Mouse (Mus musculus): ENCODE data around the gene Marco. TPM values are rescaled to one million over a fixed set of nuclear protein-coding genes. Genes with fewer than 3 reads are reported as not detected.

Marco gene
- total RNA-seq, 2 experiments from 2014 or later, result not detected

DNA sequence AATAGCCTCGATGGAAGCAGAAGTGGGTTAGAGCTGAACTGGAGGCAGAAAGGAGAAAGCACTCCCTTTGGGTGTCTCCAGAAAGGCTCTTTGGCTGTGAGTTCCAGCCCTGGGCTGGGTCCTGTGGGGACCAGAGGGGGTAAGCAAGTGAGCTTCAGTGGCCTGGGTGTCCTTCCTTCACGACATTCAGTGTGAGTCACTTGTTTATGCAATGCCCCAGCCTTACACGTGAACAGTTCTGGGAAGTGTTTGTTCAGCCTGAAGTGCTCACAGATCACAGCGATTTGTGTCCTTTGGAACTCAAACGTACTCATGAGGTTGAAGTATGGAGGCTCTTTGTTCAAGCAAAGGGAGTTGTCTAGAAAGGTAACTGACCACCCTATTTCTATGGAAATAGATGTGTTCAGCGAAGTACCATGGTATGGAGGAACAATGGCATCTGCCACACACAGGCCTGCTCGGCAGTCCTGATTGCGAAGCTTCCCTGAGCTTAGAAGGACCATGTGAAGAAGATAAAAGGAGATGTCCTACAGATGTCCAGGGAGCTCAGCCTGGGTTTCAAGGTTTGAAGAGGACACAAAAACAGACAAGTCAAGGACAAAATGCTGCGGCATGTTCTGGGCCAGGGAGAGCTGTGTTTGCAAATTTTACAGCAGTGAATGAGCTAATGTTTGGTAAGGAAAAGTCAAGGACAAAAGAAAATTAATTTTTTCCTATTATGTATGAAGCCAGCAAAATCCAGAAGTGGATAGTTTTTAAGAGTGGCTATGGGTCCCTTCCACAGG lies 53.1 kb downstream of the Marco start:
- DNase-seq, result no peak
- intact Hi-C loops (cut with DNase I; ENCODE audit: low total_unique reads), result no loop called here

DNA sequence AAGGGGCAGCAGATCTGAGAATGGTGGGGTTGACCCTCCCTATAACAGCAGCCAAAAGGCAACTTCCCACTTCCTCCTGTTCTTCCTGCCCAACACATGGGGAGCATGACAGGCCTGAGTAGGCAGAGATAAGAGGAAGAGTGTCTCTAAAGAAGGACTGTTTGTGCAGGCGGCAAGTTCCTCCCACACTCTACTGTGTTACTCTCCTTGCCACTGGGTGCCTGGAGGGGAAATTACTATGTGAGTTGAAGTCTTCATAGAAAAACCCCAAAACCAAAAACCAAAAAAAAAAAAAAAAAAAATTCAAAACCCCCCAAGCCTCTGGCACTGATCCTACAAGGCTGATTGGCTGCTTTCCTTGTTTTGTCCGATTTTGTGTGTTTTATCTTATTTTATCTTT lies 55.2 kb downstream of the Marco start:
- intact Hi-C loops (cut with DNase I; ENCODE audit: low total_unique reads), result no loop called here

DNA sequence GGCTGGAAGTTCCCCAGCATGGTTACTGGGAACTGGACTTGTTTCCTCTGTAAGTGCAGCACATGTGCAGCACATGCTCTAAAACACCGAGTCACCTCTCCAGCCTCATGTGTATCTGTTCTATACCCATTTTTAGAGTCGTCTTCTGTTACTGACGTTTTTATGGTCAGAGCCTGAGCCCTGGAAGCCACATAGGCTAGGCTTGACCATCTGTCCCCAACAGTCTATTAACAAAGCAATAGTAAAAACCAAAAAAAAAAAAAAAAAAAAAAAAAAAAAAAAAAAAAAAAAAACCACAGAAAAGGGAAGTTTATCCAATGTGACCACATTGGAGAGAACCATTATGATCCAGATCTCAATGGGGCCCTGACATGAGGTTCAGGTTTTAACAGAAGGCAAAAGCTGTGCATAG lies 61.6 kb downstream of the Marco start:
- no peak for DNase-seq
- intact Hi-C loops (cut with DNase I; ENCODE audit: low total_unique reads), result no loop called here

More for the DNA sequence above, 55.2 kb downstream of the Marco start:
- DNase-seq, result no peak

DNA sequence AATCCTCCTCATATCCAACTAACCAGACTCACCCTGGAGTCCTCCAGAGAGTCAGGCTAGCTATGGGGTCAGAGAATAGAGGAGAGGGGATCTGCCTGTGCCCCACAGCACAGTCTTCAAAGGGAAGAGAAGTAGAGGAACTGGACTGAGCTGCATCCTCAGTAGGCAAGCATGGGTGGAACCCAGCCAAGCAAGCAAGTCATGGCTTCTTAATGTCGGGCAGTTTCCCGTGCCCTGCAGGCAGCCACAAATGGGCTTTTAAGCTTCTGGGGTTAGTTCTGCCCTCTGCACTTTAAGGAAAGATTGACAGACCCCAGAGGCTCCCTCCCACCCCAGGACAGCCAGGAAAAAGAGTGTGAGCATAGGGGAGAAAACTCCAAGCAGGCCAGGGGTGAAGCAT lies 63.2 kb downstream of the Marco start:
- intact Hi-C loops (cut with DNase I; ENCODE audit: low total_unique reads), result no loop called here
- no peak for DNase-seq

DNA sequence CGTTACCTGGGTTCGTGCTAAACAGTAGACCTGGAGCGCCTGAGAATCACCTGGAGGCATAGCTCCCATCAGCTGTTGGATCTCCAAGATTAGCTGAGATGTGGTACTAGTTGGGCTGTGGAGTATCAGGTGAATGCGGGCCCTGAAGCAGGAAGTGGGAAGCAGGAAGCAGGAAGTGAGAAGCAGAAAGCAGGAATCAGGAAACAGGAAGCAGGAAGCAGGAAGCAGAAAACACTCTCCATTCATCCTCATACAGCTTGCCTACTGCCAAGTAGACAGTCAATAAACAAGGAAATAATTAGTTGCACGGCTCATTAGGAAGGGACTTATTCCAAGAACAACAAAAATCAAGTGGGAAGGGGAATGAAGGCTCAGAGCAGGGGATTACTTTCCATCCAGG lies 69.2 kb downstream of the Marco start:
- intact Hi-C loops (cut with DNase I; ENCODE audit: low total_unique reads), result no loop called here
- DNase-seq, result no peak

DNA sequence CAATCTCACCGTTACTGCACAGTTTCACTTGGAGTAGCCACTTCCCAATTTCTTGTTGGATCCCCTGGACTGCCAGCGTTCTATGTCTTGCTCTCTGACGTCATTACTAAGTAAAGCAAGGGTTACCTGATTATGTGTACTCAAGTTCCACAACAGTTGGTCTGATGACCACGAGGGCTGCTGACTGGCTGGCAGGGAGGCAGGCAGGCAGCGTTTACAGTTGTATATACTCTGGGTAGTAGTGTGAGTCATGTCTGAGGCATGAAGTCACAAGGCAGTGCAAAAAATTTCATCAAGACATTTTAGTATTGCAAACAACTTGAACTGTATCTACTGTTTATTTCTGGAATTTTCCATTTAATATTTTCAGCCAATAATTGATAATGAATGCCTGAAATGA lies 74.7 kb downstream of the Marco start:
- intact Hi-C loops (cut with DNase I; ENCODE audit: low total_unique reads), result no loop called here
- no peak for DNase-seq

DNA sequence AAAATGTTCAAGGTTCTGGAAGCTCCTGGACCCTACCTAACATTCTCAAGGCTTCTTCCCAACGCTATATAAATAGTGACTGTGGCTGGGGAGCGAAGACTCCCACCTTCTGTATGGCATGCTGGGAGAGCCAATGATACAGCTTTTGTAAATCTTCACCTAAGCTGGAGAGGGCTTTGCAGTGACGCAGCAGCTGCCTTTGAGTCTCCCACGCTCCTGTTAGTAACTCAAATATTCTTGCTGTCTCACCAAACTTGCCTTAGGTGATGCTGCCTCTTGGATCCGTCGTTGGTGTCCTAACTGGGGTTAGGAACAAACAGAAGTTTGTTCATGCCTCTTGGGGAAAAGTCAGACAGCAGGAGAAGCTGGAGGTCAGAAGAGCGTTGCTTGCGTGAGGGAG lies 79.2 kb downstream of the Marco start:
- intact Hi-C loops (cut with DNase I; ENCODE audit: low total_unique reads), result no loop called here
- DNase-seq, result no peak

Other genes starting within 250 kb of the Marco start
- gene Steap3, start 232.3 kb downstream of the Marco start, total RNA-seq (2021), result 10 to 100 TPM; 24.0 to 34.6 TPM
- gene C1ql2, start 164.4 kb downstream of the Marco start, total RNA-seq (2021), result not detected
- gene En1, start 97.4 kb upstream of the Marco start, total RNA-seq (2021), result 1 to 10 TPM; 5.5 to 9.9 TPM

All from gastrocnemius, postnatal 14 days (tissue).